Mouse (Mus musculus) cerebellum, postnatal 14 days (tissue): ENCODE measurements around the gene Ptpn11.
"Not testable (repeated sequence)": the region's sequence is repeated elsewhere in the genome, so short reads cannot be mapped to it uniquely, and the experiment has no call there.

Experiments
- DNase-seq, 2 experiments: peaks; one replicate each; pipeline ENCODE4 v3.0.0; 2021; ENCODE audit warnings: mixed read lengths in 2 of 2

Gene Ptpn11

GRCm38 (mm10) chr5:121190836-121191583 is at the start of gene Ptpn11:
Gene Ptpn11 (minus strand): TSS chr5:121191397.
- peak; percentile 92 to 95 for DNase-seq

GRCm38 (mm10) chr5:121239846-121240245 is 48.6 kb upstream of the Ptpn11 start:
- peak; percentile 55 for DNase-seq

- DNase-seq = no peak
These were observed 47.0 kb upstream of the Ptpn11 start for GRCm38 (mm10) chr5:121238208-121238607.

- peak in 1 of 2 experiments; percentile 41 for DNase-seq
These were observed 45.0 kb upstream of the Ptpn11 start for GRCm38 (mm10) chr5:121236171-121236570.

DNA sequence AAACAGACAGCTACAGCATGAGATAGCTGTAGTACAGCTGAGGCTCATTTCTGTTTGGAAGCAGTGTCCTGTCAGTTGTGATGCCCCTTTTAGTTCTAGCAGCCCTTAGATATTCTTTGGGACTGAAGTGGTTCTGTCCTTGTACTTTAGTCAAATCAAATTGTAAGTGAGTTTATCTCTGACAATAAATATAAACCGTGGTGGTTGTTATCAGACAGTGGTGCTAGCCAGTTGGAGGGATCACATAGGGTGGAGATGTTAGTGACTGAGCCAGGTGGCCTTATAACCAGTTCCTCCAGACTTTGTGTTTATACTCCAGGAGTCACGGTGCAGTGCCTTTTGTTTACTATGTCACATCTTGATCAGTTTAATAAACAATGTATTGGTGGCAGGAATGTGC is 42.5 kb upstream of the Ptpn11 start:
- no peak for DNase-seq

GRCm38 (mm10) chr5:121232789-121233188 is 41.6 kb upstream of the Ptpn11 start:
- no peak for DNase-seq

DNA sequence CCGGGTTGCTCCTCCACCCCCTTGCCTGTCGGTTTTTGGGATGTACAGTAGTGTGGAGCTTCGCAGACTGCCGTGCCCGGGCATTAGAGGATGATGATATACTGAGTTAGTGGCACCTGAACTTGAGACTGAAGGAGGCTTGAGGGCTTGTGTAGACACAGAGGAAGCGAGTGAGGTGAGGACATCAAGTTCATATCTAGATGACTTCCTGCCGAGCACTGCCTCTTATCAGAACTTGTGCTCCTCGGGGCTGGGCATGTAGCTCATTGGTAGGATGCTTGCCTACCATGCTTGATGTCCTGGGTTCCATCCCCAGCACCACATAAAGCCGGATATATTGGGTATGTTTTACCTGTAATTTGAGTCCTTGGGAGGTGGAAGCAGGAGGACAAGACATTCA is 39.6 kb upstream of the Ptpn11 start:
- DNase-seq = no peak

DNA sequence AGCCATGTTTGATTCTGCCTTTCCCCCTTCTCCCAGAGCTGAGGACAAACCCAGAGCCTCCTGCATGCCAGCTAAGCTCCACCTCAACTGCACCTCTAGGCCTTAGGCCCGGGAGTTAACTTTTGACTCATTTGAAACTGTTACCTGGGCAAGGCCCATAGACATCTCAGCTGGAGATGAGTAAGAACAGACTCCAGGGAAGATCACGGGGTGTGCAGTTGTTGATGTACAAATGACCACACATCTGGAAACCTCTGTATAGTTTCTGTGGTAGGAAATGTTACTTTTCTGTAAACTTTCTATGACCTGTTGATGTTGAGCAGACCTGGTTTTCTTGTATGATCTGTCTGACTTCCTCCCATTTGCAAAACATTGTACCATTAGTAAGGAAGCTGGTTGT is 38.0 kb upstream of the Ptpn11 start:
- no peak for DNase-seq

GRCm38 (mm10) chr5:121227330-121227729 is 36.1 kb upstream of the Ptpn11 start:
- not testable (repeated sequence) for DNase-seq

DNA sequence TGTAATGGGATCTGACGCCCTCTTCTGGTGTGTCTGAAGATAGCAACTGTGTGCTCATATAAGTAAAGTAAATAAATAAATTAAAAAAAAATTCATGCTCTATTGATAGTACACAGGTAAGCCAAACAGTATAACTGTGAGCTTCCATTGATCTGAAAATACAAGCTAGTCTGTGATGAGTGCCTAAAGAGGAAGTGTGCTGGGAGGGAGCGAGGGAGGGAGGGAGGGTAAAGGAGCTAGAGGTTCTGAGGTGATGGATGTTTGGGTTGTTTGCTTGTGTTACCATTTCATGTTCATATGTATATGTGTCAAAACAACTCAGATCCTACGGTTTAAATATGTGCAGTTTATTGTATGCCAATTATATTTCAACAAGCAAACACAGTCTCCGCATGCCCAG is 35.6 kb upstream of the Ptpn11 start:
- DNase-seq = no peak

- no peak for DNase-seq
These were observed 35.2 kb upstream of the Ptpn11 start for GRCm38 (mm10) chr5:121226406-121226805.

- DNase-seq = no peak
These were observed 34.7 kb upstream of the Ptpn11 start for GRCm38 (mm10) chr5:121225854-121226253.

GRCm38 (mm10) chr5:121224856-121225255 is 33.7 kb upstream of the Ptpn11 start:
- no peak for DNase-seq

- DNase-seq = not testable (repeated sequence)
These were observed 32.8 kb upstream of the Ptpn11 start for GRCm38 (mm10) chr5:121224020-121224419.

GRCm38 (mm10) chr5:121221328-121221850 is 30.2 kb upstream of the Ptpn11 start:
- peak; percentile 41 for DNase-seq

GRCm38 (mm10) chr5:121220732-121221301 is 29.6 kb upstream of the Ptpn11 start:
- peak; percentile 73 to 76 for DNase-seq

GRCm38 (mm10) chr5:121219980-121220731 is 29.0 kb upstream of the Ptpn11 start, which contains the start of gene Hectd4:
Gene Hectd4 (plus strand): TSS chr5:121220219.
- peak; percentile 98 to 99 for DNase-seq

DNA sequence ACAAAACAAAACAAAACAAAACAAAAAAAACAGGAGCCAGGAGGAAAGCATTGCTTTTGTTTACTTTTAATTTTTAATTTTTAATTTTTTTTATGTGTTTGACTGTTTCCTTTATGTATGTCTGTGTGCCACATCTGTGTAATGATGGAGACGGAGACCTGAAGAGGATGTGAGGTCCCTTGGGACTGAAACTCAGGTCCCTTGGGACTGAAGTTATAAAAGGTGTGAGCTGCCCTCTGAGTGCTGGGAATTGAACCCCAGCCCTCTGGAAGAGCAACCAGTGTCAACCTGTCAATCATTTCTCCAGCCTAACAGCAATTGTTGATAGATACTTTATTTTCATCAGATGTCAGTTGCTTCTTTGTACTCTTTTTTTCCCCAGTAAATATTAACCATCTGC is 28.0 kb upstream of the Ptpn11 start:
- no peak for DNase-seq

DNA sequence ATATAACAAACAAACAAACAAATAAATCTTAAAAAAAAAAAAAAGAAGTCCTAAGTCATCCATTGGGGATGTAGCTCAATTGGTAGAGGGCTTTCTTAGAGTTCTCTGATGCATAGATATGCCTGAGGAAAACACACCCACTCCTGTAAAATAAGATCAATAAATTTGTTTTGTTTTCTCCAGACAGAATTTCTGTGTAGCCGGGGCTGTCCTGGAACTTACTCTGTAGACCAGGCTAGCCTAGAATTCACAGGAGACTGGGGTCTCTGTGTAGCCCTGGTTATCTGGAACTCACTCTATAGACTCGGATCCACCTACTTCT is 26.1 kb upstream of the Ptpn11 start:
- DNase-seq = no peak

DNA sequence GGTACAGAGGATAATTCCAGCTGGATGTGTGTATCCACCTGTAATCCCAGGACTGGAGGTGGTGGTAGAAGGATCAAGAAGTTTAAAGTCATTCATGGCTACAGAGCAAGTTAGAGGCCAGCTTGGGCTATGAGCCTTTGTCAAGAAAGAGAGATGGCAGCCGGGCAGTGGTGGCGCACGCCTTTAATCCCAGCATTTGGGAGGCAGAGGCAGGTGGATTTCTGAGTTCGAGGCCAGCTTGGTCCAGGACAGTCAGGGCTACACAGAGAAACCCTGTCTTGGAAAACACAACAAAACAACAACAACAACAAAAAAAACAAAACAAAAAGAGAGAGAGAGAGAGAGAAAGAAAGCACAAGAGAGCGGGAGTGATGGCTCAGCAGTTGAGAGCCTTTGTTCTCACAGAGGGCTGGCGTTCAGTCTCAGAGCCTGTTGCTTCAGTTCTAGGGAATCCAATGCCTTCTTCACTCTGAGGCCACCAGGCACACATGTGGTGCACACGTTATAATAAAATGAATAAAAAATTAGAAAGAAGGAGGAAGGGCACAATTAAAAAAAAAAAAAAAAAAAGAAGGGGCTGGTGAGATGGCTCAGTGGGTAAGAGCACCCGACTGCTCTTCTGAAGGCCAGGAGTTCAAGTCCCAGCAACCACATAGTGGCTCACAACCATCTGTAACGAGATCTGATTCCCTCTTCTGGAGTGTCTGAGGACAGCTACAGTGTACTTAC is 25.6 kb upstream of the Ptpn11 start:
- DNase-seq = not testable (repeated sequence)

GRCm38 (mm10) chr5:121216126-121216446 is 24.9 kb upstream of the Ptpn11 start:
- no peak for DNase-seq

DNA sequence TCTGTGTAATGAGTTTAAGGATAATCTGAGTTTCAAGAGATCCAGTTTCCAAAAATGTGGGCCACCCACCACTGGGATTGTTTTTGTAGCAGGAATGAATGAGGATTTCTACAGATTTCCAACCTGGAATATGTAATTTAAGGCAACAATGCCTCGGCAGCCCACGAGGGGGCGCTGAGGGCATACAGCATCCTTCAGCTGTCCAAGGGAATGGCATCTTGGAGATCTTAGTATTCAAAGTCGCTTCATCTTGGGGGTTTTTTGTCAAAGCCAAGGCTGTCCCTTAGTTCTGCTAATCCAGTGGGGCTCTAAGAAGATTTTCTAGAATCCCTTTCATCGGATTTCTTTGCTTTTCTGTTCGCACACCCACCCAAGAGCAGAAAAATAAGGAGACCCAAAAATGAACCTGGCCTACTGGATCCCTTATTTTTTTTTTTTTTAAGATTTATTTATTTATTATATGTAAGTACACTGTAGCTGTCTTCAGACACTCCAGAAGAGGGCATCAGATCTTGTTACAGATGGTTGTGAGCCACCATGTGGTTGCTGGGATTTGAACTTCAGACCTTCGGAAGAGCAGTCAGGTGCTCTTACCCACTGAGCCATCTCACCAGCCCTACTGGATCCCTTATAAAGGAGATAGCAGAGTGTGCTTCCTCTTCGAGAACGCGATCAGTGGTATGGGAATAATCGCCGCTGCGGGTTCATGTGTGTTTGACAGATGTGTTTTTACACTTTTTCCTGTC is 24.4 kb upstream of the Ptpn11 start:
- DNase-seq = peak; percentile 87 to 88
